Comparison of ENCODE assay signal across 8 mouse cellular contexts in the genomic region with DNA sequence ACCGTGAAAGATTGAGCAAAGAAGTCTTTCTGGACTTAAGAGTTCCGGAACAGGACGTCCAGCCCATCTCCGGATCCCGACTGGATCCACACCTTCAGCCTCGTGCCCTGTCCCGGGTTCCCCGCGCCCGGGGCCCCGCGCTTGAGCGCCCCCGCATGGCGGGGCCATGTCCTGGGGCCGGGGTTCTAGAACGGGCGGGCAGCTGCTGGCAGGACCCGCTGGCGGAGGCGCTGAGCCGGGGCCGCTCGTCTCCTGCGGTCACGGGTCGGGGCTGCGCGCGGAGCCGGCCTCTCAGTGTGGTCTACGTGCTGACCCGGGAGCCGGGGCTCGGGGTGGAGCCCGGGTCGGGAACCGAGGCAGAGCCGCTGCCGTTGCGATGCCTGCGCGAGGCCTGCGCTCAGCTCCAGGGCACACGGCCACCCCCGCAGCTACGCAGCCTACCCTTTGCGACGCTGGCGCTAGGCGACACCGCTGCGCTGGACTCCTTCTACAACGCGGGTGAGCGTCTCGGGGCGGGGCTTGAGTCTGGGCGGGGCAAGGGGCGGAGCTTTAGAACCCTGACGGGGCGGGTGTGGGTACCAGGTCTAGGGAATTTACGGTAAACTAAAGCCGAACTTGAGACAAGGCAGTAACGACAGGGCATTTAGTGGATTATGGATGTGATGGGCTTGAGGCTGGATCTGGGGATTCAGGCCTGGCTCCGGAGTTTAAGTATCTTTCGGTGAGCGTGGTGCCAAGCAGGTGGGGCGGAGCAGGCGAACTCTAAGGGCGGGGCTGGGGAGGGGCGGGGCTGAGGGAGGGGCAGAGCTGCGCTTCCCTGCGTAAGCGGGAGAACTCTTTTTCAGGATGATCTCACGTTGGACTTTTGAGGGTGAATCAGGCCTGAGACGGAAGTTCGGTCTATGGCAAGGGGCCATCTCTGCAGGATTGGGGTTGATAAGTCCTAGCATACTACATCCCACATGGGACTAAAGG. TPM values are rescaled to one million over a fixed set of nuclear protein-coding genes. Genes with fewer than 3 reads are reported as not detected.
DNase-seq lines count a peak whose midpoint lies in the region; ATAC-seq and TF ChIP-seq lines count a peak whose summit lies in the region.

No protein-coding gene starts in this region.

- H3K36me3 ChIP-seq in hindbrain, postnatal 0 days (ENCODE audit: insufficient read depth, low read length) = no peaks in the 10 kb centered on the region
- no peaks in the 10 kb centered on the region for H3K36me3 ChIP-seq in macrophage (ENCODE audit: inconsistent target)

- H3K79me2 ChIP-seq in macrophage (ENCODE audit: inconsistent target) = no peaks in the 10 kb centered on the region

- ATAC-seq in activated CD4-positive, CD25-positive, alpha-beta regulatory T cell, adult 4 months = peak; percentile 87
- peak; percentile 67 for ATAC-seq in common myeloid progenitor, adult 5-6 weeks (replicated peaks; ENCODE audit: low read depth, poor library complexity, severe bottlenecking)
- ATAC-seq in hindbrain, postnatal 0 days = peak; percentile 93

- H3K4me1 ChIP-seq in hindbrain, postnatal 0 days (ENCODE audit: insufficient read depth, low read length) = no peaks in the 10 kb centered on the region

- DNase-seq in gastrocnemius, adult 2 months = peak; percentile 95
- peak; percentile 87 for DNase-seq in hindbrain, postnatal 0 days (ENCODE audit: low spot score)
- DNase-seq in left cerebral cortex, adult 2 months (ENCODE audit: extremely low spot score in 1 of 2, low spot score in 2 of 2) = peak; percentile 85 to 88
- DNase-seq in retina, postnatal 7 days (ENCODE audit: low read depth, low spot score) = peak; percentile 75
- peak; percentile 86 to 92 for DNase-seq in urinary bladder, adult 18-20 months (ENCODE audit: low spot score in 2 of 2)

- H3K4me2 ChIP-seq in hindbrain, postnatal 0 days (ENCODE audit: low read depth, low read length) = peak overlapping the region; percentile 82

- H3K9me3 ChIP-seq in hindbrain, postnatal 0 days (ENCODE audit: low read length) = no peaks in the 10 kb centered on the region

- peaks cover 7% of the 10 kb centered on the region for H3K27me3 ChIP-seq in hindbrain, postnatal 0 days (ENCODE audit: insufficient read depth, low read length)

- 1% methylated on average over 77 of the region's 78 CpGs for whole genome bisulfite sequencing in hindbrain, postnatal 0 days
- under 1% methylated on average over 70 of the region's 78 CpGs for WGBS in macrophage (ENCODE audit: missing documents)

- intact Hi-C loops in gastrocnemius, adult 2 months (cut with DNase I) = no loop called here
- intact Hi-C loops in left cerebral cortex, adult 2 months (cut with DNase I) = no loop called here

- peak overlapping the region; percentile 99 for H3K27ac ChIP-seq in gastrocnemius, adult 2 months
- peak overlapping the region; percentile 68; the same call in 1 of the 2 replicates for H3K27ac ChIP-seq in hindbrain, postnatal 0 days
- peak overlapping the region; percentile 91 for H3K27ac ChIP-seq in left cerebral cortex, adult 2 months
- H3K27ac ChIP-seq in macrophage = peak overlapping the region; percentile 49

- H3K9ac ChIP-seq in hindbrain, postnatal 0 days (replicated peaks; ENCODE audit: low read length) = peak overlapping the region; percentile 65

- TF ChIP-seq CTCF in gastrocnemius, adult 2 months (IDR thresholded peaks at IDR 0.05) = peak; percentile 54
- peak; percentile 14; the same call in 1 of the 2 replicates for TF ChIP-seq CTCF in hindbrain, postnatal 0 days (IDR thresholded peaks at IDR 0.05; ENCODE audit: low read depth)
- TF ChIP-seq CTCF in left cerebral cortex, adult 2 months (IDR thresholded peaks at IDR 0.05) = peak; percentile 33

- H3K4me3 ChIP-seq in gastrocnemius, adult 2 months = peak overlapping the region; percentile 70
- H3K4me3 ChIP-seq in hindbrain, postnatal 0 days (ENCODE audit: low read length) = peak overlapping the region; percentile 55
- peak overlapping the region; percentile 63 for H3K4me3 ChIP-seq in left cerebral cortex, adult 2 months
- H3K4me3 ChIP-seq in macrophage (ENCODE audit: inconsistent target) = peak overlapping the region; percentile 32

RNA-seq across cellular contexts. Expression of a gene that starts 0.6 kb away (rescaled TPM):
- under 1 TPM in 1 of 2 experiments, not detected in 1; 0.42 TPM for polyA plus RNA-seq in activated CD4-positive, CD25-positive, alpha-beta regulatory T cell, adult 4 months (2017; shearing (Covaris generic))
- 4.9 and 7.2 TPM in 2 replicates for total RNA-seq in common myeloid progenitor, adult 5-6 weeks (2017)
- 10 to 100 TPM; 10.5 to 15.0 TPM for total RNA-seq in gastrocnemius, adult 2 months (2021)
- total RNA-seq in hindbrain, postnatal 0 days (2014; rRNA removed) = 7.2 and 11.7 TPM in 2 replicates
- 4.7 and 5.8 TPM in 2 replicates for polyA plus RNA-seq in hindbrain, postnatal 0 days (2015; fragmentation: Nextera tagmentation; extraction: Ambion mirVana)
- total RNA-seq in left cerebral cortex, adult 2 months (2021) = 10 to 100 TPM in 1 of 2 experiments, 1 to 10 TPM in 1; 5.3 to 10.6 TPM
- 10 to 100 TPM in 18 of 26 experiments, 1 to 10 TPM in 8; 4.9 to 97.2 (median 15.8) TPM for total RNA-seq in macrophage (2018; cell fraction: chromatin; rRNA removed)
- 1 to 10 TPM in 24 of 26 experiments, under 1 TPM in 2; 0.66 to 7.7 (median 1.9) TPM for total RNA-seq in macrophage (2018; cell fraction: cytosol; rRNA removed)
- 10 to 100 TPM in 11 of 26 experiments, 1 to 10 TPM in 15; 1.5 to 28.5 (median 6.7) TPM for total RNA-seq in macrophage (2018; cell fraction: nucleus; rRNA removed)
- 0.98 to 3.1 TPM (median 1.5 TPM) in 3 replicates for polyA plus RNA-seq in macrophage (2018)

RNA-seq across cellular contexts. Expression of a gene that starts 21.7 kb away (rescaled TPM):
- polyA plus RNA-seq in activated CD4-positive, CD25-positive, alpha-beta regulatory T cell, adult 4 months (2017; shearing (Covaris generic)) = 10 to 100 TPM; 29.6 to 45.6 TPM
- total RNA-seq in common myeloid progenitor, adult 5-6 weeks (2017) = 0.87 and 3.0 TPM in 2 replicates
- total RNA-seq in gastrocnemius, adult 2 months (2021) = not detected
- total RNA-seq in hindbrain, postnatal 0 days (2014; rRNA removed) = 1.4 TPM in 1 of 2 replicates, not detected in the other
- polyA plus RNA-seq in hindbrain, postnatal 0 days (2015; fragmentation: Nextera tagmentation; extraction: Ambion mirVana) = 0.18 and 0.40 TPM in 2 replicates
- 1 to 10 TPM; 3.0 TPM for total RNA-seq in left cerebral cortex, adult 2 months (2021)
- 1 to 10 TPM in 1 of 26 experiments, under 1 TPM in 3, not detected in 22; 0.25 to 1.4 (median 0.33) TPM for total RNA-seq in macrophage (2018; cell fraction: chromatin; rRNA removed)
- total RNA-seq in macrophage (2018; cell fraction: cytosol; rRNA removed) = not detected
- total RNA-seq in macrophage (2018; cell fraction: nucleus; rRNA removed) = under 1 TPM in 7 of 26 experiments, not detected in 19; 0.18 to 0.48 (median 0.30) TPM
- polyA plus RNA-seq in macrophage (2018) = not detected in 3 replicates

RNA-seq across cellular contexts. Expression of a gene that starts 28.9 kb away (rescaled TPM):
- not detected for polyA plus RNA-seq in activated CD4-positive, CD25-positive, alpha-beta regulatory T cell, adult 4 months (2017; shearing (Covaris generic))
- total RNA-seq in common myeloid progenitor, adult 5-6 weeks (2017) = not detected in 2 replicates
- total RNA-seq in gastrocnemius, adult 2 months (2021) = not detected
- 7.0 and 7.3 TPM in 2 replicates for total RNA-seq in hindbrain, postnatal 0 days (2014; rRNA removed)
- polyA plus RNA-seq in hindbrain, postnatal 0 days (2015; fragmentation: Nextera tagmentation; extraction: Ambion mirVana) = 4.5 and 5.5 TPM in 2 replicates
- 10 to 100 TPM; 12.5 to 15.6 TPM for total RNA-seq in left cerebral cortex, adult 2 months (2021)
- not detected for total RNA-seq in macrophage (2018; cell fraction: chromatin; rRNA removed)
- under 1 TPM in 1 of 26 experiments, not detected in 25; 0.07 TPM for total RNA-seq in macrophage (2018; cell fraction: cytosol; rRNA removed)
- under 1 TPM in 1 of 26 experiments, not detected in 25; 0.59 TPM for total RNA-seq in macrophage (2018; cell fraction: nucleus; rRNA removed)
- not detected in 3 replicates for polyA plus RNA-seq in macrophage (2018)

RNA-seq across cellular contexts. Expression of a gene that starts 29.3 kb away (rescaled TPM):
- polyA plus RNA-seq in activated CD4-positive, CD25-positive, alpha-beta regulatory T cell, adult 4 months (2017; shearing (Covaris generic)) = not detected
- not detected in 2 replicates for total RNA-seq in common myeloid progenitor, adult 5-6 weeks (2017)
- total RNA-seq in gastrocnemius, adult 2 months (2021) = under 1 TPM in 1 of 2 experiments, not detected in 1; 0.26 TPM
- 6.2 and 6.9 TPM in 2 replicates for total RNA-seq in hindbrain, postnatal 0 days (2014; rRNA removed)
- 9.6 and 11.9 TPM in 2 replicates for polyA plus RNA-seq in hindbrain, postnatal 0 days (2015; fragmentation: Nextera tagmentation; extraction: Ambion mirVana)
- 1 to 10 TPM; 7.3 to 7.7 TPM for total RNA-seq in left cerebral cortex, adult 2 months (2021)
- not detected for total RNA-seq in macrophage (2018; cell fraction: chromatin; rRNA removed)
- not detected for total RNA-seq in macrophage (2018; cell fraction: cytosol; rRNA removed)
- total RNA-seq in macrophage (2018; cell fraction: nucleus; rRNA removed) = 1 to 10 TPM in 1 of 26 experiments, under 1 TPM in 2, not detected in 23; 0.85 to 3.4 (median 0.88) TPM
- polyA plus RNA-seq in macrophage (2018) = not detected in 3 replicates

RNA-seq across cellular contexts. Expression of a gene that starts 36.4 kb away (rescaled TPM):
- polyA plus RNA-seq in activated CD4-positive, CD25-positive, alpha-beta regulatory T cell, adult 4 months (2017; shearing (Covaris generic)) = 10 to 100 TPM; 72.4 to 77.5 TPM
- 20.4 and 21.7 TPM in 2 replicates for total RNA-seq in common myeloid progenitor, adult 5-6 weeks (2017)
- 10 to 100 TPM; 21.6 to 25.7 TPM for total RNA-seq in gastrocnemius, adult 2 months (2021)
- total RNA-seq in hindbrain, postnatal 0 days (2014; rRNA removed) = 120 and 138 TPM in 2 replicates
- 127 and 136 TPM in 2 replicates for polyA plus RNA-seq in hindbrain, postnatal 0 days (2015; fragmentation: Nextera tagmentation; extraction: Ambion mirVana)
- 10 to 100 TPM; 87.3 to 91.2 TPM for total RNA-seq in left cerebral cortex, adult 2 months (2021)
- total RNA-seq in macrophage (2018; cell fraction: chromatin; rRNA removed) = 10 to 100 TPM; 13.3 to 49.1 (median 32.2) TPM
- 10 to 100 TPM; 21.9 to 54.9 (median 39.7) TPM for total RNA-seq in macrophage (2018; cell fraction: cytosol; rRNA removed)
- total RNA-seq in macrophage (2018; cell fraction: nucleus; rRNA removed) = 10 to 100 TPM; 16.4 to 50.7 (median 28.8) TPM
- 20.5 to 42.6 TPM (median 42.2 TPM) in 3 replicates for polyA plus RNA-seq in macrophage (2018)

Comparison
In these comparisons a context has a peak if more than half of its experiments do, and no peak if none do; other contexts are left out.
1. Peak in every context shown above with its lines: DNase-seq, ATAC-seq, H3K4me3 ChIP-seq and H3K27ac ChIP-seq.
2. H3K27ac ChIP-seq: peak in every context shown above with its lines; median percentile 99 in gastrocnemius, adult 2 months; 91 in left cerebral cortex, adult 2 months; 68 in hindbrain, postnatal 0 days; 49 in macrophage.